Mouse (Mus musculus): ENCODE data around the gene Lrpprc.
"Not testable (repeated sequence)": the region's sequence is repeated elsewhere in the genome, so short reads cannot be mapped to it uniquely, and the experiment has no call there.

The Lrpprc gene
- long read RNA-seq, experiment 1, full-length matches to known transcripts = 11 of 27 reads
- long read RNA-seq, experiment 1, partial matches to known transcripts = 12 of 27 reads
- long read RNA-seq, experiment 1, other reads (novel, unspliced or antisense) = 4 of 27 reads
- long read RNA-seq, experiment 2, full-length matches to known transcripts = 11 of 27 reads
- long read RNA-seq, experiment 2, partial matches to known transcripts = 11 of 27 reads
- long read RNA-seq, experiment 2, other reads (novel, unspliced or antisense) = 5 of 27 reads

DNA sequence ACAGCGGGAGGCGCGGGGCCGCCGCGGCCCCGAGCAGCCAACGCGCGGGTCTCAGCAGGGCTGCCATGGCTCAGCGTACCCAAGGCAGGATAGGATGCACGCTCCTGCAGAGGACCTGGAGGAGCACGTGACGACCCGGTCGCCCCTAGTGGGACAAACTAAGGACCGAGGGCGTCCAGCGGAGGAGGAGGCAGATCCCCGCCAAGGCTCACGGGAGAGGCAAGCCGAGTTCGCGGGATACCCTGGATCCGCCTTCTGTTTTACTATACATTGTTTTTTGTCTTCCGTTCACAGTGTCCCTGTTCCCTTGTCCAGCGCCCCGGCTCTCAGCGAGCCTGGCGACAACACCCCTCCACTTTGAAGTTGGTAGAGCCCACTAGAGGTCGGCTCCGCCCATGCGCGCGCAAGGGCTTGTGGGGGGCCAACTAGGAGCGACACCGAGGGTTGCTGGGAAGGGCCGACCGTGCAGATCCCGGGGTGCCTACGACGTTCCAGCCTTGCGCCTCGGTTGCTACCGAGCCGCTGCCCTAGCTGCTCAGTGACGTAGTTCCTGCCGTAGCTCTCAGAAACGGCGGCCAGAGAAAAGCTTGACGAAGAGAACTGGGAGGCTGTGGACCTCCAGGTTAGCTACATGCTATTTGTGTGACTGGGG lies at the start of gene Lrpprc:
Gene Lrpprc (minus strand): TSS at position 343 of the 652 bp plus-strand sequence.
- intact Hi-C loops (cut with DNase I) = no loop called here

DNA sequence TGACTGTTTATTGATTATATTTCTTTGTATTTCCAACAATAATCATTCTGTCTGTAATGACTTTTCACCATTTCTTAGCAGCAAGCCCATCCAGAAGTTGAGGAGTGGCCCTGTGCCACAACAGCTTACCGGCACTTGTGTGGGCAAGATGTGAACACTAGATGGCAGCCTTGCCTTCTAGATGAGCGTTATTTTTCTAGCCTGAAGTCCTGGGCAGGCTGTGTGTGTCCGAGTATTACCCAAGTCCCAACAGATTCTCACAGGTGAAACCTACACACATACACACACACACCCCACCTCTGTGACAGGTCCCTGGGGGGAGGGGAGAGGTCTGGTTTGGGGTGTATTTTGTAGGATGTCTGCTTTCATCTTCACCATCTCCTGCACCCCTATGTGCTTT lies 47.2 kb upstream of the Lrpprc start:
- intact Hi-C loops (cut with DNase I) = loop anchor here (5.0 kb wide), 1 partner anchor 795 kb away; no protein-coding TSS in a partner anchor

DNA sequence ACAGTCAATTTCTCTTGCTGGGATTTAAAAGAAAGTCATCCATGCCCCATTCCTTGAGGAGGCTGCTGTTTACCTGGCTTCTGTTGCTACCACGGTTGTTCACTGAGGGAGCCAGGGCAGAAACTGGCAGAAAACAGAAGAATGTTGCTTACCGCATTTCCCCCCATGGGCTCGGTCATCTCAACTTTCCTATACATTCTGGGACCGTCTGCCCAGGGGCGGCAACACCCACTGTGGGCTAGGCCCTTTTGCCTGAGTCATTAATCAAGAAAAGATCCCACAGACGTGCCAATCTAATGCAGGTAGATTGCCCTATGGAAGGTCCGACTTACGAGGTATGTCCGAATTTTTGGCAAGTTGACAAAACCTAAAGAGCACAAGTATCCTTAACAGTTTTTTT lies 44.7 kb upstream of the Lrpprc start:
- intact Hi-C loops (cut with DNase I) = loop anchor here (5.0 kb wide), 1 partner anchor 797 kb away; no protein-coding TSS in a partner anchor

DNA sequence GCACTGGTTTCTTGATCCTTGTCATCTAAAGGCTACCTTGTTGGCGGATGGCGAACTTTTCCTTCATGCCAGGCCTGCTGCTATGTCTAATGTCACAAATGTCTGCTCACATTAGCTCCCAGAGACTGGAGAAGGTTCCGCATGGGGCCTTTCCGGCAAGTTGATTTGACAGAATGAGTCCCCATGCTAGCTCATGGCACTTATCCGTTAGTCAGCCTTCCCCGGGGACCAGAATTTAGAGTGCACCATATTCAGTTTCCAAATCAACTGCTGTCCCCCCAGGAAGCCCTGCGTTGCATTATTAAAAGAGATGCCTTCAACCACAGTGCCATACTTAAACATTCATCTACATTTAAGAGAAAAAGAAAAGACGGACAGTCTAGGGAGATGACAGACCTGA lies 41.8 kb upstream of the Lrpprc start:
- intact Hi-C loops (cut with DNase I) = no loop called here

DNA sequence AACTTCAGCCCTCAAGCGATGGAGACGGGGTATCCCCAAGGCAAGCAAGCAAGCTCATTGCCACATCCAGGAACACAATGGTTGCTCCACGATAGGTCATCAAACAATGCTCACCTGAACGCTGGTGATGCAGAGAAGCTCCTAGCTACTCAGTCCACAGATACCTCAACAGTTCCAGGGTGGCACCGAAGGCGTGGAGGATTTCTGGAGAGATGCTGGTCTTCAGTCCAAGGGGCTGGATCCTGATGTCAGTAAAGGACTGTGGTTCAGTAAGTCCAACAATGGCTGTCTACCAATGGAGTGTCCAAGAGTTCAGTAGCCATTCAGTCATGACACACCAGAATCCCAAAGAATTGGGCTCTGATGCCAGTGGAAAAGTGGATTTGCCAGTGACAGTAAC lies 37.7 kb upstream of the Lrpprc start:
- intact Hi-C loops (cut with DNase I) = no loop called here

DNA sequence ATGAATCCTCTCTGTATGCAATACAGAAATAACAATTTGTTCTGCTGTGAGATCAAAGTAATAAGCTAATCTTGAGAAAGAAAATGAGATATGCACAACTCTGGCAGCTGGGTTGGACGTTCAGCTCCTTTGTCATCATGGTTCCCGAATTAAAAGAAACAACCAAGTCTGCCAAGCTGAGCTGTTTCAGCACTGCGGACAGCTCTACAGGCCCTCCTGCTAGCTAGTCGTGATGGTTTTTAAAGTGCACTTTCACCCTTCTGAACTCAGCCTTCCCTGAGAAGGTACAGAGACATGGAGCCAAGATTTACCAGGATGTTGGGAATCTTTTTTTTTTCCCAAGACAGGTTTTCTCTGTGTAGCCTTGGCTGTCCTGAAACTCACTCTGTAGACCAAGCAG lies 30.0 kb upstream of the Lrpprc start:
- intact Hi-C loops (cut with DNase I) = no loop called here

DNA sequence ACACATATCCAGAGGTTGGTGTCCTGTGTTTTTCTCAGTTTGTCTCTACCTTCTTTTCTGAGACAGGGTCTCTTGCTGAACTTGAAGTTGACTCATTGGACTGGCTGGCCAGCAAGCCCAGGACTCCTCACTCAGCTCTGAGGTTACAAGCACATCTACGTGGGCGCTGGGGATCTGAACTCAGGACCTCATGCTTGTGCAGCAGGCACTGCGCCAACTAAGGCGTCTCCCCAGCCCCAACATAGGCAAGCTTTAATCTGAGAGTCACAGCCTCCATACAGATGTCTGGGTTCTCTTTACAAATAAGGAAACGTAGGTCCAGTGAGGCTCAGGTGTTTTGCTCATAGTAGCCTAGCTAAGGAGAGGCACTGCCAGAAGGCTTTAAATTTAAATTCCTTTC lies 27.8 kb upstream of the Lrpprc start:
- intact Hi-C loops (cut with DNase I) = no loop called here

DNA sequence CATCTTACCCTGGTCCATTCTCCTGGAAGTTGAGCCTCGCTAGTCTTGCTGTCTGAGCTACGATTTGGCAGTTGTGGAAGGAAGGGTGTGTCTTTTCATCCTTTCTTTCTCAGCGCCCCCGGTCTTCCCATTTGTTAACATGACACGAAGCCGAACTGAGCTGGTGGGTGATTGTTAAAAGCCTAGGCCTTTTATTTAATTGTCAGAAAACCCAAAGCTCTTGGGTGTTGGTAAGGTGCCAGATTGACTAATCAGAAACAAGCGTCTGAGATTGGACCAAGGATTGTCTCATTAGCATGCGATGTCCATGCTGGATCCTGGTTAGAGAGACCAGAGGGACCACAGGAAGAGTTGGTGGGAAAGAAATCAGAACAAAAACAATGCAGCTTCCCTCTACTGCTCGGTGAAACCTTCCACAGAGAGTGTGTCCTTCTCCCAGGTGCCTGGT lies 25.4 kb upstream of the Lrpprc start:
- intact Hi-C loops (cut with DNase I) = no loop called here

DNA sequence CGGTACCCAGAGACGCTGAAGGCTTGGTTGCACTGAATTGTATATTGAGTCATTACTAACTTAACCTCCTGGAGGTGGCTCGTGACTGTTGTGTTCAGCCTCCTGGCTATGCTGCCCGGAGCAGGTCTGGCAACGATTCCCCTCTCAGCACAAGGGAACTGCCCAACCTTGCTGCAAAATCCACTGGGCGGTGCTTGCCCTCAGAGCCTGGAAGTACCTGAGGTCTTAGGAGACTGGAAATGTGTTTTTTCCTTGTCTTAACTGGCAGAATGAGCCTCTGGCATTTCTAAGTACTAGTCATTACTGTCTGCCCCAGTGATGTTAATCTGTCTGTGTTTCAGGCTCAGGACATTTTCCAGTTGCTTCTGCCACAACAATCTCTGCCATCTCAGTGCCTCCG lies 24.3 kb upstream of the Lrpprc start:
- intact Hi-C loops (cut with DNase I) = no loop called here

DNA sequence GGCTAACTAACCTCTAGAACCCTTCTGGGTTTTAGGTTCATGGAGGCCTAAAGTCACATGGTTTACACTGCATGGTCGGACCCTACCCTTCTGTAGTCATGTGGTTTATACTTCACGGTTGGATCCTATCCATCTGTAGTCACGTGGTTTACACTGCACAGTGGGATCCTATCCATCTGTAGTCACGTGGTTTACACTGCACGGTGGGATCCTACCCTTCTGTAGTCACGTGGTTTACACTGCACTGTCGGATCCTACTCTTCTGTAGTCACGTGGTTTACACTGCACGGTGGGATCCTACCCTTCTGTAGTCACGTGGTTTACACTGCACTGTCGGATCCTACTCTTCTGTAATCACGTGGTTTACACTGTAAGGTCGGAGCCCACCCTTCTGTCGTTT lies 23.6 kb upstream of the Lrpprc start:
- intact Hi-C loops (cut with DNase I) = not testable (repeated sequence)

DNA sequence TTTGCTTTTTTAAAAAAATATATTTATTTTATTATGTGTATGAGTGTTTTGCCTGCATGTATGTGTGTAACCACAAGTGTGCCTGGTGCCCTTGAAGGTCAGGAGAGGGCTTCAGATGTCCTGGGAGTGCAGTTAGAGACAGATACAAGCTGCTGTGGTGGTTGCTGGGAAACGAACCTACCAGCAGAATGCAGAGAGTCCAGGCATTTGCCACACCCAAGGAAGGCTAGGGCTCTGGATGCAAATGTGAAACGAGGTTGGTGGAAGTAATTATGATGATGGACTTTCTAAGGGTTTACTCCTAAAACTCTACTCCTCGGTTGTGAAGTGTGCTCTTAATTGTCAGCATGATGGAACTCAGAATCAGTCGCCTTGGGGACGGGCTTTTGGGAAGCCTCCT lies 1.4 kb upstream of the Lrpprc start:
- intact Hi-C loops (cut with DNase I) = no loop called here

DNA sequence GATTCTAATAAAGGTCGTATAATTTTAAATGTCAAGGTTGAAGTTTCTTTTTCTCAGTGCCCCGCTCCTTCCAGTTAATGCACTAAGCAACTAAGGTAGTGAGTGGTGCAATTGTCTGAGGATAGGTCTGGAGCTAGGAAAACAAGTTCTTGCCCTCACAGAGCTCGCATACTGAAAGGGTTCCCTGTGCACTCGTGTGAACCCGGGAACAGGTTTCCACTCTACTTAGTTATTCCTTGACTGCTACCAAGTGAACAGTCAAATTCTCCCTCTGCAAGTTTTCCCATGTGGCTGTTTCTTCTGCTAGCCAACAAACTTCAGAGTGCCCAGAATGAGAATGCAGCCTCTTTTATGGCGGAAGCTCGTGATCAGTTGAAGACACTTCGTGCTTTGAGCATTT lies 567 bp upstream of the Lrpprc start:
- intact Hi-C loops (cut with DNase I) = no loop called here

DNA sequence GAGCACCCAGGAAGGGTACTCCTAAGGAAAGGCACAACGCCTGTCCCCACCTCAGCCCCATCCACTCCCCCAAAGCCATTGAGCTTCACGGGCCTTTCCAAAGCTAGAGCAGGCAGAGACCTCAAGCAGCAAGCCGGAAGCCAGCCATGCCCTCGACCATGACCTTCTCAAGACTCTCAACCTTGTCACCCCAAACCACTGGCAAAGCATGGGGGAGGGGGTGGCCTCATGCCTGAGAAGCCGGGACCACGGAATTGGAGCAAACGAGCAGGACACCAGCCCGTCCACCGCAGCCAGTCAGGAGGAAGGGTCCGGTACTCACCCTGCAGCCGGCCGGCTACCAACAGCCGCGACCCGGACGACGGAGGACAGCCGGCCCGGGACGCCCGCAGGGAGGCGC lies 546 bp downstream of the Lrpprc start:
- intact Hi-C loops (cut with DNase I) = no loop called here

DNA sequence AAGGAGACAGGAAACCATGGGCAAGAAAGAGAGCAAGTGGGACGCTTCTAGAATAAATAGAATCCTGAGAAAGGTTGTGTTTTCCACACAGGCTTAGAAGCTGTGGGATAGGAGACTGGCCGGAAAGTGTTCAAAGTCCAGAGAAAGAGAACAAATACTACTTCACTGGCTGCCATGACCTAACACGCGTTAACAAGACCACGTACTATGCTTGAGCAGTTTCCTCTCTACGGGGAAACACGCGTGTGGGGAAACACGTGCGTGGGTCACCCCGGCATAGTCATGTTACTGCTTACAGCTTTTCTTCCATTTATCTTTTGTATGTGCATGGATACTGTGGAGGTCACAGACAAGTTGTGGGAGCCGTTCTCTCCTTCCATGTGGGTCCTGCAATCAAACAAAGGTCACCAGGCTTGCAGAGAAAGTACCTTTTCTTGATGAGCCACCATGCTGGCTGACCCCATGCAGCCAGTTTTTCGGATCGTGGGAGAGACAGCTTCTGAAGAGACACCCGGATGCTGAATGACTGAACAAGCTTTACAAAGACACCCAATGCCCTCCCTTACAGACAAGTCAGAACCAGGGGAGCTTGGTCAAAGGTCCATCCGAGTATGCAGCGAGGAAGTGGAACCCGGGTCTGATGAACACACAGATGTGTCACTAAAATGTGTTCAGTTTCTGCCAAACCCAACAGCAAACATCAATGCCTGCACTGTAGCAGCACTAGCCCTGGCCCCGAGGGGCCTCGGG lies 2.0 kb downstream of the Lrpprc start:
- intact Hi-C loops (cut with DNase I) = no loop called here

DNA sequence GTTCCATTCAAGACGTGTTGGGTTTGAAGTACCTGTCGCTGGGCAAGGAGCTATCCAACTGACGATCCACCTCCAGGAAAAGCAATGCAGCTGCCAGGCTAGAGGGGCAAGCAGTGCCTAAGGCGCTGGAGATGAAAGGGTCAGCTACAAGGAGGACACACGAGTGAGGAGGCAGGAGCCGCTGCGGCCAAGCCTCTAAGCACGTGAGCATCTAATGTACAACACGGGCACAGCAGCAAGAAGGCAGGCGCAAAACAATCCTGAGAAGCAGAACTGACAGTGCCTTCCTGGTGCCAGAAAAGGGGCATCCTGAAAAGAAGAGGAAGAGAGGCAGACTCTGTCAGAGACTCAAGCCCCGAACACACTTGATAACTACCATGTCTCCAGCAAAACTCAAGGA lies 3.1 kb downstream of the Lrpprc start:
- intact Hi-C loops (cut with DNase I) = no loop called here

DNA sequence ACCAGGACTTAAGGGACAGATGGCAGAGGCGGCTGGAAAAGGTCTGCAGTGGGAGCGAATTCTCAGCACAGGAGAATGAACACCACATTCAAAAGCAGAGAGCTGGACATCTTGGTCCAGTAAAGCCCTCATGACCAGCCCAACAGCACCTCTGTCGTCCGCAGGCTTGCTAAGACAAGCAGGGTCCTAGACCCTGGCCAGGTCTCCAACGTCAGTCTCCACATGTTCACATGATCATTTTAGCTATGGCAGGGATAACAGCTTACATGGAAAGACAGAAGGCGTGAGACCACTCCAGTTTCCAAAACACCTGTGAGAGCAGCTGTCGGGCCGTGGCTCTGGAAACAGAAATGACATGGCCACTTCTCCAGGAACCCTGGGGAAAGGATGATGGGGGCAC lies 3.7 kb downstream of the Lrpprc start:
- intact Hi-C loops (cut with DNase I) = no loop called here

DNA sequence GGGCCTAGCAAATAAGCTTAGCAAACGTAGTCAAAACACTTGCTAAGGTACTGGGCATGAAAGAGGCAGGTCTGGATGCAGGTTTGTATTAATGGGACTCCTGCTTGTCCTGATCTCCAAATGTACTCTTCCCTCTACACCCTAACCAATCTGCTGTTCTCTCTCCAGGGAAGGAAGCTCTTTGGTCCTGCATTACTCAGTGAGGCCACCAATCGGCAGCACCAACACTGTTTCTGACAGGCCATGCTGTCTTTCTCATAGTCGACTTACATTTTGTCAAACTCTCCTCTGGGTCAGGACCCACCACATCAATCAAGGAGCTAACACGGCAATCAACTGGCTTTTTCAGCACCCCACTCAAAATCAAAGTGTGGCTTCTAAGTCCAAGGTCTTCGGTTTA lies 5.4 kb downstream of the Lrpprc start:
- intact Hi-C loops (cut with DNase I) = no loop called here

DNA sequence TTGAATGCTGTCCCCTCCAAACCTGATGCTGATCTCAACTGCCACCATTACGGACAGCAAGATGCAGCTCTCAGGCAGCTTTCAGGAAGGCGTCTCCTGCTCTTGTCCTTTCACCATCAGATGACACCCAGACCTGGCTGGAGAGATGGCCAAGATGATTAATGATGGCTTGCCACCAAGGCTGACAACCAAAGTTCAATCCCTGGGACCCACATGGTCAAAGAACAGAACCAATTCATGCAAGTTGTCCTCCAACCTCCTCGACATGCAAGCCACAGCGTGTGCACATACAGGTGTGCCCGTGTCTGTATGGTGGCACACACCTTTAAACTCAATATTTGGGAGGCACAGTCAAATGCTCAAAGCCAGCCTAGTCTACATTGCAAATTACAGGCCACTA lies 7.1 kb downstream of the Lrpprc start:
- intact Hi-C loops (cut with DNase I) = no loop called here

DNA sequence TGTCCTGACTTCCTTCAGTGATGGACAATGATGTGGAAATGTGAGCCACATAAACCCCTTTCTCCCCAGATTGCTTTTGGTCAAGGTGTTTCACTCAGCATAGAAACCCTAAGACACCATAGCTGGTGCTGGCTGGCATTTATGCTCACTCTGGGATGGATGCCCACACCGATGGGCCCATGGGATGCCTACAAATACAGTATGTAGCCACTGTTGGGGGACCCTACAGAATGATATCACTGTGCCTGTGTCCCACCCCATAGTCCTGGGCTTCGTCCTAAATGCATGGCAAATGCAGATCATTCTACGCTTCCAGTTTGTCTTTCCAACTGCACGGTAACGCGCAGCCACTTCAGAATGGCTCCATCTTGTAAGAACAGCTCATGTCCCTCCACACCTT lies 10.3 kb downstream of the Lrpprc start:
- intact Hi-C loops (cut with DNase I) = no loop called here

DNA sequence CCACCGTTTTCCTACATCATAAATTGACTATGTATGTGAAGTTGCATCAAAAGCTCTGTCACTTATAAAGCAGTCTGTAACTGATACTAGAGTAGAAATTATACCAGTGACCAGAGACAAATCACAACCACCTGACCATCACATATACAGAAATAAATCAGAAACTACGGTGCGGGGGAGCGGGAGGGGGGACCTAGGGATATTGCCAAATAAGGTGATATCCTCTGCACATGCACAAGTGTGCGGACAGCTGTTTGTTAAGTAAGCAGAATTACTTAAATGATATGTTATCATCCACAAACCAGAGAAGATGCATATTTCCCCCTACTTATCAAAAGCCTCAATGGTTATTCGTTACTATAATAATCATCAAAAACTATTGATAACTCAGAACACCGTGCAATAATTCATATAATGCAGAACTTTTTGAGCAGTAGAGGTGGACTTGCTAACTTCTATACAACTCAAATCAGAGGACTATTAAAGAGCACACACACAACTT lies 12.1 kb downstream of the Lrpprc start:
- intact Hi-C loops (cut with DNase I) = no loop called here

DNA sequence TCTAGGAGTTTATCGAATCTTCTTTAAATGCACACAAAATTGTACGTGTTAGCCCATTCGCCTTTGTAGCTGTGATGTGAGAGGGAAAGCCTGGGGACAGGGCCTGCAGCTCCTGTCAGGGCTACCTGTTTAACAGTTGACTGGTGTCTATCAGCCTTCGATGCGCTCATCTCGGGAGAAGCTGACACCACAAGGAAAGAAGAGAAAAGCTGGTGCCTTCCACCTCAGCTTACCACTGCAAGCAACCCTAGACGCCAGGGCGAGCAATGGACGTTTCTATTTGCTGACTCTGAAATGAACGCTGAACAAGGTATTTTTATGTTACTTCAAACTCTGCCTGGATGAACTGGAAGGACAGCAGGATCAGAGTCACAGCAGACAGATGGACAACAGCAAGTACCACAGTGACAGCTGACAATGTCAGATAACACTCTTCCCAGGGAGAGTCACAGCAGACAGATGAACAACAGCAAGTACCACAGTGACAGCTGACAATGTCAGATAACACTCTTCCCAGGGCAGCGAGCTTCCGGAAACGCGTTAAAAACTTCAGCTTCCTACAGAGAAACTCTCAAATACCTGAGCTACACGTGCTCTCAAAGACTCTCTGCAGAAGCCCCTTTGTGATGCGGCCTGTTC lies 14.1 kb downstream of the Lrpprc start:
- intact Hi-C loops (cut with DNase I) = no loop called here

DNA sequence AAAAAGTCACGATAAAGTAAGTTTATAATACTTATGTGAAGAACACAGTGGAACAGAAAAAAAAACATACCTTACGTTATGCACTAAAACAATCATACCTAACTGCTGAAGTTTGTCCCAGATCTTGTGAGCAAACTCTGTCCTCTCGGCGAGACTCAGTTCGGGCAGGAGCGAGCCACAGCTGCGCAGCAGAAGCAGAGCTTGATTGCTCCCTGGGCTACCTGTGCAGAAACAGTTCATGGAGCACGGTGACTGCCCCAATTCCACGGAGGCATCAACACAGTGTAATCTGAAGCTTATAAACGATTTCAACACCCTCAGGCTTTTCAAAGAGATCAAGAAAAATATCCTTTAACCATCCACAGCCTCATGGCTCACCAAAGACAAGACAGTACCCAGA lies 15.3 kb downstream of the Lrpprc start:
- intact Hi-C loops (cut with DNase I) = no loop called here

All from adrenal gland (tissue).